Mouse (Mus musculus) myocyte (in vitro differentiated cells): ENCODE results near the gene Gm45716.

Source experiments
- E2F4 ChIP-seq: IDR thresholded peaks from one replicate; pipeline ENCODE4 v1.6.1; 2011; ENCODE audit warnings: mild to moderate bottlenecking, control low read depth, moderate library complexity; ENCODE audit not compliant: insufficient read depth
- MAX ChIP-seq: IDR thresholded peaks from one replicate; pipeline ENCODE4 v1.6.1; 2011; ENCODE audit warnings: low read depth, mild to moderate bottlenecking, control low read depth
- MYOD1 ChIP-seq, 3 experiments: IDR thresholded peaks; one replicate each; pipeline ENCODE4 v1.6.1; 2011; ENCODE audit warnings: control low read depth in 2 of 3, low read depth in 2 of 3, mild to moderate bottlenecking in 2 of 3, moderate library complexity in 1 of 3; ENCODE audit not compliant: insufficient read length in 2 of 3, control insufficient read depth in 1 of 3
- POLR2A ChIP-seq: IDR thresholded peaks from one replicate; pipeline ENCODE4 v1.6.1; 2011; ENCODE audit warnings: low read depth, mild to moderate bottlenecking, control low read depth, moderate library complexity; ENCODE audit not compliant: insufficient read length
- POLR2AphosphoS2 ChIP-seq: IDR thresholded peaks from one replicate; pipeline ENCODE4 v1.6.1; 2011; ENCODE audit warnings: low read depth, control low read depth; ENCODE audit not compliant: insufficient read length
- REST ChIP-seq: IDR thresholded peaks from one replicate; pipeline ENCODE4 v1.6.1; 2011; ENCODE audit warnings: mild to moderate bottlenecking, control low read depth, moderate library complexity; ENCODE audit not compliant: insufficient read depth, insufficient read length
- USF1 ChIP-seq: IDR thresholded peaks from one replicate; pipeline ENCODE4 v1.6.1; 2011; ENCODE audit warnings: low read depth, mild to moderate bottlenecking, control low read depth, moderate library complexity

GRCm38 (mm10) chr11:90155066-90155465 is 32.4 kb upstream of the Gm45716 start:
- no peak for TF ChIP-seq POLR2A
- TF ChIP-seq USF1: no peak
- no peak for TF ChIP-seq MAX
- no peak for TF ChIP-seq REST
- no peak for TF ChIP-seq MYOD1 (IDR thresholded peaks at IDR 0.05; ENCODE audit: control insufficient read depth in 1 of 3, insufficient read length in 2 of 3, low read depth in 2 of 3)
- TF ChIP-seq E2F4: no peak
- TF ChIP-seq POLR2AphosphoS2: no peak
